Mouse (Mus musculus): ENCODE measurements at regions not wholly inside any gene's neighbourhood (a gene's known extent, or its start where the extent isn't known, plus 50 kb on each side); places are given as distances from the start of the nearest gene placed in this dataset.

GRCm38 (mm10) chr1:71808005-71808404, 155.0 kb upstream of the Fn1 start:
- no peak overlapping the region for H3K27ac ChIP-seq
- no peak overlapping the region for H3K9ac ChIP-seq (replicated peaks)
- no peaks in the 10 kb centered on the region for H3K36me3 ChIP-seq (replicated peaks; ENCODE audit: control insufficient read depth, insufficient read depth, low read depth)
- WGBS (ENCODE audit: insufficient replicate concordance): 57% methylated on average over 1 of the region's 1 CpGs
- H3K4me1 ChIP-seq (replicated peaks; ENCODE audit: control insufficient read depth in 2 of 2, insufficient read depth in 2 of 2, low read length in 1 of 2): peaks cover 0 to 6% of the 10 kb centered on the region in 2 experiments; a peak in 2 of 4 replicates
- ATAC-seq (ENCODE audit: insufficient read depth) (no peak), DNase-seq (ENCODE audit: low read depth in 3 of 3, low spot score in 3 of 3) (no peak)
- no peaks in the 10 kb centered on the region for H3K9me3 ChIP-seq (ENCODE audit: control insufficient read depth, low read length)
- no peaks in the 10 kb centered on the region for H3K27me3 ChIP-seq (ENCODE audit: control insufficient read depth, insufficient read depth, low read length)
- TF ChIP-seq EP300 (IDR thresholded peaks at IDR 0.05; ENCODE audit: low read depth) (no peak), CTCF (IDR thresholded peaks at IDR 0.05; ENCODE audit: low read depth) (no peak)
- H3K4me3 ChIP-seq (ENCODE audit: insufficient read depth in 1 of 2, low read depth in 2 of 2, low read length in 2 of 2): no peak overlapping the region
- H3K4me2 ChIP-seq (ENCODE audit: low read depth): no peak overlapping the region

- ATAC-seq (ENCODE audit: insufficient read depth) (no peak), DNase-seq (ENCODE audit: low read depth in 3 of 3, low spot score in 3 of 3) (no peak)
- Histone ChIP-seq H3K9ac (replicated peaks) (no peak overlapping the region), H3K4me3 (ENCODE audit: insufficient read depth in 1 of 2, low read depth in 2 of 2, low read length in 2 of 2) (no peak overlapping the region), H3K27me3 (ENCODE audit: control insufficient read depth, insufficient read depth, low read length) (no peaks in the 10 kb centered on the region), H3K9me3 (ENCODE audit: control insufficient read depth, low read length) (no peaks in the 10 kb centered on the region), H3K4me2 (ENCODE audit: low read depth) (no peak overlapping the region), H3K4me1 (replicated peaks; ENCODE audit: control insufficient read depth in 2 of 2, insufficient read depth in 2 of 2, low read length in 1 of 2) (peaks cover 0 to 6% of the 10 kb centered on the region in 2 experiments; a peak in 2 of 4 replicates), H3K36me3 (replicated peaks; ENCODE audit: control insufficient read depth, insufficient read depth, low read depth) (no peaks in the 10 kb centered on the region), H3K27ac (no peak overlapping the region)
- TF ChIP-seq EP300 (IDR thresholded peaks at IDR 0.05; ENCODE audit: low read depth): no peak
- TF ChIP-seq CTCF (IDR thresholded peaks at IDR 0.05; ENCODE audit: low read depth): no peak
- 30% methylated on average over 4 of the region's 4 CpGs for WGBS (ENCODE audit: insufficient replicate concordance)
Measured at GRCm38 (mm10) chr1:71807586-71807985, 154.6 kb upstream of the Fn1 start.

GRCm38 (mm10) chr1:71801283-71802066, 148.5 kb upstream of the Fn1 start:
- no peak overlapping the region for H3K27ac ChIP-seq
- H3K27me3 ChIP-seq (ENCODE audit: control insufficient read depth, insufficient read depth, low read length): no peaks in the 10 kb centered on the region
- TF ChIP-seq CTCF (IDR thresholded peaks at IDR 0.05; ENCODE audit: low read depth) (no peak), EP300 (IDR thresholded peaks at IDR 0.05; ENCODE audit: low read depth) (no peak)
- no peak for DNase-seq (ENCODE audit: low read depth in 3 of 3, low spot score in 3 of 3)
- no peak overlapping the region for H3K9ac ChIP-seq (replicated peaks)
- no peak overlapping the region for H3K4me3 ChIP-seq (ENCODE audit: insufficient read depth in 1 of 2, low read depth in 2 of 2, low read length in 2 of 2)
- 60% methylated on average over 9 of the region's 9 CpGs for WGBS (ENCODE audit: insufficient replicate concordance)
- H3K9me3 ChIP-seq (ENCODE audit: control insufficient read depth, low read length): no peaks in the 10 kb centered on the region
- no peaks in the 10 kb centered on the region for H3K36me3 ChIP-seq (replicated peaks; ENCODE audit: control insufficient read depth, insufficient read depth, low read depth)
- H3K4me1 ChIP-seq (replicated peaks; ENCODE audit: control insufficient read depth in 2 of 2, insufficient read depth in 2 of 2, low read length in 1 of 2): 0 out of 4 replicates have a peak, but pooled peaks cover 0 to 3% of the 10 kb centered on the region in 2 experiments
- no peak overlapping the region for H3K4me2 ChIP-seq (ENCODE audit: low read depth)
- ATAC-seq (ENCODE audit: insufficient read depth): no peak

- Histone ChIP-seq H3K4me2 (ENCODE audit: low read depth) (no peak overlapping the region), H3K4me1 (replicated peaks; ENCODE audit: control insufficient read depth in 2 of 2, insufficient read depth in 2 of 2, low read length in 1 of 2) (0 out of 4 replicates have a peak, but pooled peaks cover 0 to 3% of the 10 kb centered on the region in 2 experiments), H3K27ac (no peak overlapping the region), H3K27me3 (ENCODE audit: control insufficient read depth, insufficient read depth, low read length) (no peaks in the 10 kb centered on the region), H3K4me3 (ENCODE audit: insufficient read depth in 1 of 2, low read depth in 2 of 2, low read length in 2 of 2) (no peak overlapping the region), H3K9me3 (ENCODE audit: control insufficient read depth, low read length) (no peaks in the 10 kb centered on the region), H3K9ac (replicated peaks) (no peak overlapping the region), H3K36me3 (replicated peaks; ENCODE audit: control insufficient read depth, insufficient read depth, low read depth) (no peaks in the 10 kb centered on the region)
- 60% methylated on average over 2 of the region's 2 CpGs for WGBS (ENCODE audit: insufficient replicate concordance)
- ATAC-seq (ENCODE audit: insufficient read depth): no peak
- DNase-seq (ENCODE audit: low read depth in 3 of 3, low spot score in 3 of 3): no peak
- TF ChIP-seq EP300 (IDR thresholded peaks at IDR 0.05; ENCODE audit: low read depth) (no peak), CTCF (IDR thresholded peaks at IDR 0.05; ENCODE audit: low read depth) (no peak)
Measured at GRCm38 (mm10) chr1:71800581-71800980, 147.6 kb upstream of the Fn1 start.

GRCm38 (mm10) chr1:71798636-71799035, 145.6 kb upstream of the Fn1 start:
- 28% methylated on average over 9 of the region's 9 CpGs for WGBS (ENCODE audit: insufficient replicate concordance)

More at GRCm38 (mm10) chr1:71798636-71799035, 145.6 kb upstream of the Fn1 start:
- Histone ChIP-seq H3K9me3 (ENCODE audit: control insufficient read depth, low read length) (no peaks in the 10 kb centered on the region), H3K4me3 (ENCODE audit: insufficient read depth in 1 of 2, low read depth in 2 of 2, low read length in 2 of 2) (no peak overlapping the region), H3K9ac (replicated peaks) (no peak overlapping the region), H3K27ac (no peak overlapping the region), H3K36me3 (replicated peaks; ENCODE audit: control insufficient read depth, insufficient read depth, low read depth) (no peaks in the 10 kb centered on the region), H3K4me1 (replicated peaks; ENCODE audit: control insufficient read depth in 2 of 2, insufficient read depth in 2 of 2, low read length in 1 of 2) (0 out of 4 replicates have a peak, but pooled peaks cover 0 to 3% of the 10 kb centered on the region in 2 experiments), H3K4me2 (ENCODE audit: low read depth) (no peak overlapping the region), H3K27me3 (ENCODE audit: control insufficient read depth, insufficient read depth, low read length) (no peaks in the 10 kb centered on the region)
- DNase-seq (ENCODE audit: low read depth in 3 of 3, low spot score in 3 of 3) (no peak), ATAC-seq (ENCODE audit: insufficient read depth) (no peak)
- TF ChIP-seq CTCF (IDR thresholded peaks at IDR 0.05; ENCODE audit: low read depth) (no peak), EP300 (IDR thresholded peaks at IDR 0.05; ENCODE audit: low read depth) (no peak)
